Mouse (Mus musculus) ES-Bruce4 (cell line): ENCODE data around the gene Mrpl27.

Source experiments
- CTCF ChIP-seq: IDR thresholded peaks from one replicate; pipeline ENCODE4 v1.8.1; 2011; ENCODE audit warnings: low read depth, low read length
- EP300 ChIP-seq: IDR thresholded peaks from 2 replicates; pipeline ENCODE4 v1.6.1; 2011; ENCODE audit warnings: low read depth, low read length; ENCODE audit not compliant: insufficient read depth
- POLR2A ChIP-seq: IDR thresholded peaks from one replicate; pipeline ENCODE4 v1.8.1; 2011; ENCODE audit warnings: low read length; ENCODE audit not compliant: insufficient read depth

GRCm38 (mm10) chr11:94701401-94702215 is 48.0 kb downstream of the Mrpl27 start:
- TF ChIP-seq EP300 (no peak), CTCF (no peak), POLR2A (no peak)
